Mouse (Mus musculus): ENCODE measurements around the gene Ppp1r14b.
A peak's percentile ranks its signal among the peaks of the same experiment; 100 is the strongest.

Gene Ppp1r14b

GRCm38 (mm10) chr19:6952712-6953037 is 22.1 kb upstream of the Ppp1r14b start:
- DNase-seq (ENCODE audit: low read depth, low spot score) = no peak
- Histone ChIP-seq H3K27me3 (ENCODE audit: control insufficient read depth, insufficient read depth, low read length, poor library complexity, severe bottlenecking) (no peaks in the 10 kb centered on the region), H3K36me3 (ENCODE audit: control insufficient read depth, insufficient read depth, low read length, poor library complexity, severe bottlenecking) (no peaks in the 10 kb centered on the region)

- Histone ChIP-seq H3K27me3 (ENCODE audit: control insufficient read depth, insufficient read depth, low read length, poor library complexity, severe bottlenecking) (no peaks in the 10 kb centered on the region), H3K36me3 (ENCODE audit: control insufficient read depth, insufficient read depth, low read length, poor library complexity, severe bottlenecking) (no peaks in the 10 kb centered on the region)
- DNase-seq (ENCODE audit: low read depth, low spot score) = peak; percentile 56
These were observed 20.7 kb upstream of the Ppp1r14b start for GRCm38 (mm10) chr19:6954046-6954445.

DNA sequence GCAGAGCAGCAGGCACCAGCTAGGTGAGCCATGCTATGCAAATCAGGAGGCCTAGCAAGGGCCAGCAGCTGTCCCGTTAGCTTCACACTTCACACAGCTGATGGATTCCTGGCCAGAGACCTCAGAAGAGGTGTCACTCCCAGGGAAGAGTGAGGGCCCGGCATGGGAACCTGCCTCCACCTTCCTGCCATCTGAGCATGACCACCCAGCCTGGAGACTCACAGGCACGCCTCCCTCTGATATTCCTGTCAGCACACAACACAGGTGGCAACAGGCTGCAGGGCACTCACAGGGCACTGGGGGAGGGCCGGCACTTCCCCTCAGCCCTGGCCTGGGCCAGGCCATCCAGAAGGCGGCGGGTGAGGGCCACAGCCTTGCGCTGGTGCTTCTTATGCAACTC is 19.3 kb upstream of the Ppp1r14b start:
- no peaks in the 10 kb centered on the region for H3K27me3 ChIP-seq (ENCODE audit: control insufficient read depth, insufficient read depth, low read length, poor library complexity, severe bottlenecking)
- no peak for DNase-seq (ENCODE audit: low read depth, low spot score)

DNA sequence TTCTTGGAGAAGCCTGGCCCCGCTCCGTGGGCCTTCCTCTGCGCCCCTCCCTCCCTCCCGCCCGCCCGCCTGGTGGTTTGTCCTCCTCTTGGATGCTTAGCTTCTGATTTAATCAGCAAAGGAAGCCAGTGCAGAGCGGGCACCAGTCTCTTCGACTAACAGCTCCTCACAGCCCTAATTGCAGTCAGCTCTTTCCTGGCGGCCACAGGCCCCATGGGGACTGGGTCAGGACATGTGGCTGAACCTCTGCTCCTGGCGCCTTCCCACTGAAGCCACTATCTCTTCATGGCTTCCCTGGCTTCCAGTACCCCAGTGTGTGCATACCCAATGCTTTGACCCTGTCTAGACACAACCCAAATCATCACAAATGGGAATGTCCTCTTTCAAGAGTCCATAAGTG is 18.3 kb upstream of the Ppp1r14b start:
- H3K27me3 ChIP-seq (ENCODE audit: control insufficient read depth, insufficient read depth, low read length, poor library complexity, severe bottlenecking) = no peaks in the 10 kb centered on the region
- H3K36me3 ChIP-seq (ENCODE audit: control insufficient read depth, insufficient read depth, low read length, poor library complexity, severe bottlenecking) = no peaks in the 10 kb centered on the region
- DNase-seq (ENCODE audit: low read depth, low spot score) = no peak

More for the DNA sequence above, 19.3 kb upstream of the Ppp1r14b start:
- H3K36me3 ChIP-seq (ENCODE audit: control insufficient read depth, insufficient read depth, low read length, poor library complexity, severe bottlenecking) = no peaks in the 10 kb centered on the region

DNA sequence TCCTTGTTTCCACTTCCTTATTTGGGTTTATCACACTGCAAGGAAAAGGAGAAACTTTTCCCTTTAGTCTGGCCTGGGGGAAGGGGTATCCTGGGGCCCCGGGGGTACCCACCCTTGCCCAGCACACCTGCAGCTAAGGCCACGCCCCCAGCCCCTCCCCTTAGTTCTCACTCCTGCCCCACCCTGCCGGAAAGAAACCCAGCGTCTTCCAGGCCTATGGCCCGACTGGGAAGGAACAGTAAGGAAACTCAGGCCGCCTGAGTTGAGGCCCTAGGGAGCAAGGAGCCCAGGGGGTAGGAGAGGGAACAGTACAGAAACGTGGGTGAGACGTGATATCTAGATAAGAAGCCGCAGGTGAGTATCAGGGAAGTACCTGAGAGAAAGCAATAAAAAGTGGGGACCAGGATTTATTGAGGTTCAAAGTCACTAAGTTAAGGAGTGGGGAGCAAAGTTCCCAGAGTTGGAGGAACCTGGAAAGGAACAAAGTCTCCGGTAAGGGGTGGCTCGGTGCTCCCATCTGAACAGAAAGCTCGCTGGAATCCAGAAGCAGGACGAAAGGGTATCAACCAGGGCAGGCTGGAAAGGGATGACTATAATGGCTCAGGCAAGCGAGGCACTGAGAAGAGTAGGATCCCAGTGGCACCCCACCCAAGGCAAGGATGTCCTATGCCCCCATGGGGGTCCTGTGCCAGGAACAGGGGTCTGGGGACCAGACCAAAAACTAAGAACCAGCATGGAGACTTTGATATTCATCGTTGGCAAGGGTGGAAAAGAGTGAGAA is 6.1 kb upstream of the Ppp1r14b start:
- no peaks in the 10 kb centered on the region; the same call in none of the 2 replicates for H3K27me3 ChIP-seq (ENCODE audit: control insufficient read depth, insufficient read depth, low read length, poor library complexity, severe bottlenecking)
- peaks cover 1% of the 10 kb centered on the region; the same call in 1 of the 2 replicates for H3K36me3 ChIP-seq (ENCODE audit: control insufficient read depth, insufficient read depth, low read length, poor library complexity, severe bottlenecking)
- no peak for DNase-seq (ENCODE audit: low read depth, low spot score)

DNA sequence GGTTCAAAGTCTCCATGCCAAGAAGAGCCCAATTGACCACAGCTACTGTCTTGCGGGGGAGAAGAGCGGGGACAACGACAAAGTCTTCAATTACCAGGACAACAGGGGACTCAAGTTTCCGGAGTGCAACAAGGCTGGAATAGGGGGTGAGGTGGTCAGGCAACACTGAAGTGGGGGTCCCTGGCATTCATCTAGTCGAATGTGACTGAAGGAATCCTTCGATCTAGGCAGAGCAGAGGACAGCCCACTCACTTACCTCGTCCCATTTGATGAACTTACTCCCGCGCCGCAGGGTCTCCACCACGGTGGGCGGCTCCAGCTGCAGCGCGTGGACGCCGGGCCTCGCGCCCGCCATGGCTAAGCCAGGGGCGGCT is 5.5 kb upstream of the Ppp1r14b start:
- DNase-seq (ENCODE audit: low read depth, low spot score) = no peak
- H3K27me3 ChIP-seq (ENCODE audit: control insufficient read depth, insufficient read depth, low read length, poor library complexity, severe bottlenecking) = no peaks in the 10 kb centered on the region; the same call in none of the 2 replicates
- H3K36me3 ChIP-seq (ENCODE audit: control insufficient read depth, insufficient read depth, low read length, poor library complexity, severe bottlenecking) = no peaks in the 10 kb centered on the region

DNA sequence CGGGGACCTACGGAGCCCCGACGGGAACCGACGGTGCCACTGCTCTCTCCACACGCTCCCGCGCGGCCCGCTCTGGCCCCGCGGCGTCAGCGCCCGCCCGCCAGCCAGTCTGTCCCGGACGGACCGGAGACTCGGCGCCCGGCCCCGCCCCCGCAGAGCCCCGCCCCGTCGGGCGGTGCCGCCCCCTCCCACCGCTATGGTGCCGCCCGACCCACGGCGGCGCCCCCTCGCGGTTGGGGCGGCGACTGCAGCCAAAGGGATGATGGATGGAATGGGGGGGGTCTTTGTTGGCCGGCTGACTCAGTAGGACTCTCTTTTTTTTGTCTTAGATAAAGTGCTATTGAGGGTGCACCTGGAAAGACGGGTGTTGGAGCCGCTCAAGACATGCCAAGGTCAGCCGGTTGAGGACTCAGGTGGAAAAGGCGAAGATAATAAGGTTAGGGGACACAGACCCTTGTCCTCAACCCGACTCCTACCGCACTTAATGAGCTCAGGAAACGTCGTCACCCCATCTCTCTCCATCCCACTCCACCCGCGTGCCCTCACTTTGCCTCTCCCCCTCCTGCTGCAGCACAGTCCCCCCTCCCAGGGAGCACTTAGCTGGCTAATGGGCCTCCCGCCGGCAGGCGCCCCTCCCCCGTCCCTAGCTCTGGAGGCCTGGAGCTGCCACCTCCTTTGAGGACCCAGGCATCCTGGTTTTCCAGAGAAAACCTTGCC is 4.9 kb upstream of the Ppp1r14b start:
- peak; percentile 85 for DNase-seq (ENCODE audit: low read depth, low spot score)
- no peaks in the 10 kb centered on the region for H3K36me3 ChIP-seq (ENCODE audit: control insufficient read depth, insufficient read depth, low read length, poor library complexity, severe bottlenecking)
- H3K27me3 ChIP-seq (ENCODE audit: control insufficient read depth, insufficient read depth, low read length, poor library complexity, severe bottlenecking) = no peaks in the 10 kb centered on the region; the same call in none of the 2 replicates

DNA sequence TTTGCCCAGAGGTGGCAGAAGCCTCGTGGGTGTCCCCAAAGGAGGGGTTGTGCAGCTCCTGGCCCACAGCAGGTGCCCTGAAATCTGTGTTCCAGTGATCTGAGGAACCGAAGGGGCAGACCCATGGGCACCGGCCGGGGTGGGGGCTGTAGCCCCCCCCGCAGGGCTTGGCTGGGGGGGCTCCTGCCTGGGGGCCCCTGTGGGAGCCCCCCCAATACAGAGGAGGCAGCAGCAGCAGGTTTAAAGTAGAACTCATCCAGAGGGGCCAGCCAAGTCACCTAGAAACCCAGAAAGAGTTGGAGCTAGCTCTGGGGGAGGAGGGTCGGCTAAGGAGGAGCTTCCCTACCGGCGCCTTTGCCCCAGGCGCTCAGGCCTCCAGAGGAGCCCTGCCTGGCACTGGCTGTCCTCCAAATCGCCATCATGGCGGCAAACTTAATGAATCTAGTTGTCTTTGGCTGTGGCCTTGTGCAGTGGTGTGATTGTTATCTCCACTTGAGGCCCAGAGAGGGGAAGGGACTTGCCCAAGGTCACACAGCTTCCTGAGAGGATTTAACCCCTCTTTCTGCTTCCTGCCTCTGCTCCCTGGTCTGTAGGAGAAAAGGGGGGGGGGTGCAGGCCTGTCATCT is 4.2 kb upstream of the Ppp1r14b start:
- H3K27me3 ChIP-seq (ENCODE audit: control insufficient read depth, insufficient read depth, low read length, poor library complexity, severe bottlenecking) = no peaks in the 10 kb centered on the region; the same call in none of the 2 replicates
- no peak for DNase-seq (ENCODE audit: low read depth, low spot score)
- no peaks in the 10 kb centered on the region for H3K36me3 ChIP-seq (ENCODE audit: control insufficient read depth, insufficient read depth, low read length, poor library complexity, severe bottlenecking)

GRCm38 (mm10) chr19:6971644-6972043 is 3.1 kb upstream of the Ppp1r14b start:
- DNase-seq (ENCODE audit: low read depth, low spot score) = no peak
- H3K27me3 ChIP-seq (ENCODE audit: control insufficient read depth, insufficient read depth, low read length, poor library complexity, severe bottlenecking) = no peaks in the 10 kb centered on the region; the same call in none of the 2 replicates

GRCm38 (mm10) chr19:6972247-6972917 is 2.4 kb upstream of the Ppp1r14b start:
- DNase-seq (ENCODE audit: low read depth, low spot score) = no peak
- Histone ChIP-seq H3K36me3 (ENCODE audit: control insufficient read depth, insufficient read depth, low read length, poor library complexity, severe bottlenecking) (no peaks in the 10 kb centered on the region), H3K27me3 (ENCODE audit: control insufficient read depth, insufficient read depth, low read length, poor library complexity, severe bottlenecking) (no peaks in the 10 kb centered on the region; the same call in none of the 2 replicates)

More at GRCm38 (mm10) chr19:6971644-6972043, 3.1 kb upstream of the Ppp1r14b start:
- H3K36me3 ChIP-seq (ENCODE audit: control insufficient read depth, insufficient read depth, low read length, poor library complexity, severe bottlenecking) = no peaks in the 10 kb centered on the region

DNA sequence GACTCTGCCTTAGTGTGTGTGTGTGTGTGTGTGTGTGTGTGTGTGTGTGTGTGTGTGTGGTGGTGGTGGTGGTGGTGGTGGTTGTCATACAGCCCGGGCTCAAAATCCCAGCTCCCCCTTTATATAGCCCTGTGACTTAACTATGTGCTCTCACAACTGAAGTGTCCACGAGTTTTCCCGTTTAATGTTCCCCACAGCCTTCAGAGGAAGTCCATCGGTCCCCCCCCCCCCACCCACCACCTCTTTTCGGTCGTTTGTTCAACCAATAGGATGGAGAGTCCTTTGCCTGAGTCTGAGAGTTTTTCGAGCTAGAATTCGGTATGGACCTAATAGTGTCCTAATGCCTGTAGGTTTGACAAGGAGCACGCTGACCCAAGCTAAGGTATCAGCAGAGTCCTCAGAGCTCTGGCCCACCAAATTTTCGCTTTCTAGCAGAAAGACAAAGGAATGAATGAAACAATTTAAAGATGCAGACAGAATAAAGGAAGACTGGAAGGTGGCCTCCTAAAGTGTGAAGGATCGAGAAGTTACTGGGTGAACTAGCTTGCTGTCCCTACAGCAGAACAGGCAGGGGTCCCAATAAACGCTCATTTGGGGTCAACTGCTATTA is 1.1 kb upstream of the Ppp1r14b start:
- DNase-seq (ENCODE audit: low read depth, low spot score) = no peak
- Histone ChIP-seq H3K27me3 (ENCODE audit: control insufficient read depth, insufficient read depth, low read length, poor library complexity, severe bottlenecking) (no peaks in the 10 kb centered on the region; the same call in none of the 2 replicates), H3K36me3 (ENCODE audit: control insufficient read depth, insufficient read depth, low read length, poor library complexity, severe bottlenecking) (0 out of 2 replicates have a peak, but pooled peaks cover 1% of the 10 kb centered on the region)

DNA sequence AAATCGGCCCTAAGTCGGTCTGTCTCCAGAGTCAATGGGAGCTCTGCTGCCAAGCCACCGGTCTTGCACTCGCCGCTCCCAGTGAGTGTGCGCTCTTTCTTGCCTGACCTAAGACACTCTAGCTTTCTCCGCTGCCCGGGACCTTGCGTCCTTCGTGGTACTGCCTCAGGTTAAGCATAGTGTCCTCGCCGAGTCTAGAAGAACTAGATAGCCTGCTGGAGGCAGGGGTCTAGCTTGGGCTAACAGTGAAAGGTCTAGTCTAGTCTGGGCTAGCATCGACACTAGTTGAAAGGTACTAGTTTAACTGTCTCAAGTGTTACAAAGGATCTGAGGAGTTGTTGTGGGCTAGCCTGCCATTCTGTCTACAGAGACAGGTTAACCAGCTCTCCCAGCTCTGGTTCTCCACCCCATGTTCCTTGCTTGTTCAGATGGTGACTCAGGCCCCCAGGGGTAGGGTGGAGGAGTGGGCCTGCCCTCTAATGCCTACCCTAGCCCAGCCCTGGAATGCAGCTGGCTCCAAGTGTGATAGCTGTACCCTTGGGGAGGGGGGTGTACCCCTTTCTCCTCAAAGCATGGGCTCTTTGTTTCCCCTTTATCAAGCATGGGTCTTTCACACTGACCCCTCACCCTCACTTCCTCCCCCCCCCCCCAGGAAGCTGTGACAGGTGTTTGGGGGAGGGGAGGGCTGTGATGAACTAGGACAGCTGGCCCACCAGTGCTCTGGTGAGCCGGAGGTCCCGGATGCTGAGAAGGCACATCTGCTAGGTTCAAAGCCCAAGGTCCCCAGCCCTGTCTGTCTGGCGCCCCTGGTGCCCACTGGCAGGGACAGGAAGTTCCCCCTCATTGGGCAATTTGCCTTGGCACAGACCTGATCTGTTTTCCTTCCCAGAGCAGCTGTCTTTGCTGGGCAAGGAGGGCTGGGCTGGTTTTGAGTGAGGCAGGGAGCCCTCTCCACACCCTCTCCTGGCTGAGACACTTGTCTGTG is 1.1 kb downstream of the Ppp1r14b start, which contains the start of gene Plcb3:
Plcb3 (minus strand) TSS at position 934 of the 985 bp plus-strand sequence.
- H3K36me3 ChIP-seq (ENCODE audit: control insufficient read depth, insufficient read depth, low read length, poor library complexity, severe bottlenecking) = 0 out of 2 replicates have a peak, but pooled peaks cover 1% of the 10 kb centered on the region
- no peaks in the 10 kb centered on the region for H3K27me3 ChIP-seq (ENCODE audit: control insufficient read depth, insufficient read depth, low read length, poor library complexity, severe bottlenecking)
- DNase-seq (ENCODE audit: low read depth, low spot score) = peak; percentile 60
